Mouse (Mus musculus) retina, postnatal 1 day (tissue): ENCODE measurements at regions not wholly inside any gene's neighbourhood (a gene's known extent, or its start where the extent isn't known, plus 50 kb on each side); places are given as distances from the start of the nearest gene placed in this dataset.

Experiments used
- DNase-seq: peaks from one replicate; pipeline ENCODE4 v3.0.0-alpha.2; 2012

GRCm38 (mm10) chr12:16185976-16186515 is 369.3 kb upstream of the Trib2 start:
- DNase-seq: no peak

GRCm38 (mm10) chr12:16185431-16185923 is 368.8 kb upstream of the Trib2 start:
- DNase-seq: no peak

DNA sequence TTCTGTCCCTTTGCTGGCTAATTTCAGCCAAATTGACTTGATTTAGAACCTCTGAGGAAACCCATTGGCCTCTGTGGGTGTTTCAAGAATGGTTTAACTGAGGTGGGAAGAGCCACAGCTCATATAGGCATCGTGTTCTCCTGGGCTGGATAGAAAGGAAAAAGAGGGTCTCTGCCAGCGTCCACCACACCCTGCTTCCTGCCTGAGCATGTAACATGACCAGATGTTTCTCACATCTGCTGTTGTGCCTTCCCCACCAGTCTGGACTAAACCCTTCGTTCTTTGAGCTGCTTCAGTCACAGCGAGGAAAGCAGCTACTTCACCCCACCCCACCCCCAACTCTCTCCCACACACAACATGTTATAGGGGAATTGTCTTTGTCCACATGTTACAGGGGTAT is 366.3 kb upstream of the Trib2 start:
- no peak for DNase-seq

- no peak for DNase-seq
These were observed 364.9 kb upstream of the Trib2 start for GRCm38 (mm10) chr12:16181599-16181998.

- DNase-seq: no peak
These were observed 363.2 kb upstream of the Trib2 start for GRCm38 (mm10) chr12:16179897-16180296.

- DNase-seq: no peak
These were observed 359.6 kb upstream of the Trib2 start for GRCm38 (mm10) chr12:16176326-16176725.

- no peak for DNase-seq
These were observed 355.5 kb upstream of the Trib2 start for GRCm38 (mm10) chr12:16172176-16172575.

DNA sequence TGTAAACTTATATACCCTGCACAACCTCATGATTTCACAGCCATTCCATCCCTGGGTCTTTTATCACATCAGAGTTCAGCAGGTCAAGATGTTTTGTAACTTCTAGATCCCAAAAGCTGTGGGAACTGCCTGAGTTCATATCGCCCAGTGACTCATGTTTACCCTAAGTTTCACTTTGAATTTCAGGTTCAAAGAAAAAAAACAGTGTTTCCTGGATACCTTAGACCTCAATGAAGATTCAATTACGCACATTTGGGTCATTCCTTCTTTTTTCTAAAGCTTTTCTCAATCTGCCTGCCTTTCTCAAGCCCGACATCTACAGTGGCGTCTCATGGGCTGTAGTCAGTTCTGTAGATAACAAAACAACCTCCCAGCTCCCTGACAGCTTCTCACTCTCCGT is 354.9 kb upstream of the Trib2 start:
- no peak for DNase-seq

GRCm38 (mm10) chr12:16169781-16170535 is 353.2 kb upstream of the Trib2 start:
- no peak for DNase-seq

GRCm38 (mm10) chr12:16167793-16168343 is 351.1 kb upstream of the Trib2 start:
- DNase-seq: no peak

GRCm38 (mm10) chr12:16165126-16165525 is 348.4 kb upstream of the Trib2 start:
- no peak for DNase-seq

GRCm38 (mm10) chr12:16161947-16162346 is 345.2 kb upstream of the Trib2 start:
- no peak for DNase-seq

GRCm38 (mm10) chr12:16157896-16158295 is 341.2 kb upstream of the Trib2 start:
- DNase-seq: peak; percentile 54

- no peak for DNase-seq
These were observed 339.3 kb upstream of the Trib2 start for GRCm38 (mm10) chr12:16155791-16156558.

DNA sequence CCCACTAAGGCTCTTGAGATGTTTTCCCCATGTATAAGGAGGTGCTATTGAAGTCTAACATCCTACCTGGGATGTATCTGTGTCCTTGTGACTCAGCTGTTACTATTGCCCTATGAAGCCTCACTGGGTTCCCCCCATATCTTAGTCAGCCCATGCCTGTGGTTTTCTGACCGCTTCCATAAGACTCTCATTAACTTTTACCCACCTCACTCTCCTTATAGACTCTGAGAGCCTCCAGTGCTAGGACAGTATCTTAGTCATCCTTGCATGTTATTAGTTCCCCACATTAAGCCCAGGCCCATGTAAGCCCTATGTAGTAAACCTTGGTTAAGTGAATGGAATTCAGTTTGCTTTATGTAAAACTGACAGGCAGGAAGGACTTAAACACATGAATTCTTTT is 337.5 kb upstream of the Trib2 start:
- no peak for DNase-seq

- no peak for DNase-seq
These were observed 335.4 kb upstream of the Trib2 start for GRCm38 (mm10) chr12:16152108-16152507.

- peak; percentile 28 for DNase-seq
These were observed 334.5 kb upstream of the Trib2 start for GRCm38 (mm10) chr12:16151170-16151702.

DNA sequence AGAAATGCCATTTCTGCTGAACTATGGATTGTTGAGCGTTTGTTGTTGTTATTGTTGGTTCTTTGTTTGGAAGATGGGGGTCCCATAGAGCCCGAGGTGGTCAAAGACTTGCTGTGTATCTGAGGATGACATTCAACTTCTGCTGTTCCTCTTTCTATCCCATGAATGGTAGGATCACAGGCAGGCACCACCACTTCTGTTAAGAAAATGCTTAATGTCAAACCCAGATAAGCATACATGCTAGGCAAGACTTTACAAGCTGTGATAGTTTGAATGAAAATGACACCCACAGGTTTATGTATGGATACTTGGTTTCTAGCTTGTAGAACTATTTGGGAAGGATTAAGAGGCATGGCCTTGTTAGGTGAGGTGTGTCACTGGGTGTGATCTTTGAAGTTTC is 330.2 kb upstream of the Trib2 start:
- DNase-seq: no peak

DNA sequence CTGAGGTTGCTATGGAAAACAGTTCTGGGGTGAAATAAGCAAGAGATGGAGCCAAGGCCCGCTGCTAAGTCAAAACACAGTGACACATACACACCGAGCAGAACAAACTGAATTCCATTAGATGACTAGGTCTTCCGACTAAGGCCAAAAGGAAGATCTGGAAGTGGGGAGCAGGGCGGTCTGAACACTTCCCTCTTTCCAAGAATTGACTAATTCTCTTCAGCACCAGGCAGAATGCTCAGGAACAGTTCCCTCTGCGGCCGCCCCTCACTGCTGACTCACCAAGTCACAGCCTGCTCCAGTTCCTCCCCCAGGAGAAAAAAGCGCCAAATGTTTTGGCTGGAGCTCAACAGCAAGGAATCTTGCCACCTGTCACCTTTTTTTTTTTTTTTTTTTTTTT is 328.9 kb upstream of the Trib2 start:
- DNase-seq: no peak

GRCm38 (mm10) chr12:16141193-16141592 is 324.5 kb upstream of the Trib2 start:
- DNase-seq: no peak

GRCm38 (mm10) chr12:16140511-16141110 is 323.9 kb upstream of the Trib2 start:
- no peak for DNase-seq

GRCm38 (mm10) chr12:16139152-16139551 is 322.4 kb upstream of the Trib2 start:
- DNase-seq: no peak

DNA sequence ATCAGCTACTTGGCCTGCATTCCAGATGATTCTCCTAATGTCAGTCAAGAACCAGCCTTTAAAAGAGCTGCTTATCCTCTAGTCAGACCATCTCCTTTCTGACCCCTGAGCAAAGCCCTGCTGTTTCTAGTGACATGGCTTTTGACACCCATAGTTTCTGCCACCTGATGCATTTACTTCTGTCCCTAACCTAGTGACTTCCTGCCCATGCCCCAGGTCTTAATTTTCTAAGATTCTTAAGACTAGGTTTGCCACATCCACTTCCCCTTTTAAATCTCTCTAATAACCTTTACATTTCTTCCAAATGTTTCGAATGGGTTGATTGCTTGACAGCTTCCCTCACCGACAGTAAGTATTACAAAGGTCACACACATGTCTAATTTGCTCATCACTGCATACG is 321.1 kb upstream of the Trib2 start:
- no peak for DNase-seq
